Mouse (Mus musculus): ENCODE data around the gene Cdcp2.
"Not testable (repeated sequence)": the region's sequence is repeated elsewhere in the genome, so short reads cannot be mapped to it uniquely, and the experiment has no call there.

The Cdcp2 gene

DNA sequence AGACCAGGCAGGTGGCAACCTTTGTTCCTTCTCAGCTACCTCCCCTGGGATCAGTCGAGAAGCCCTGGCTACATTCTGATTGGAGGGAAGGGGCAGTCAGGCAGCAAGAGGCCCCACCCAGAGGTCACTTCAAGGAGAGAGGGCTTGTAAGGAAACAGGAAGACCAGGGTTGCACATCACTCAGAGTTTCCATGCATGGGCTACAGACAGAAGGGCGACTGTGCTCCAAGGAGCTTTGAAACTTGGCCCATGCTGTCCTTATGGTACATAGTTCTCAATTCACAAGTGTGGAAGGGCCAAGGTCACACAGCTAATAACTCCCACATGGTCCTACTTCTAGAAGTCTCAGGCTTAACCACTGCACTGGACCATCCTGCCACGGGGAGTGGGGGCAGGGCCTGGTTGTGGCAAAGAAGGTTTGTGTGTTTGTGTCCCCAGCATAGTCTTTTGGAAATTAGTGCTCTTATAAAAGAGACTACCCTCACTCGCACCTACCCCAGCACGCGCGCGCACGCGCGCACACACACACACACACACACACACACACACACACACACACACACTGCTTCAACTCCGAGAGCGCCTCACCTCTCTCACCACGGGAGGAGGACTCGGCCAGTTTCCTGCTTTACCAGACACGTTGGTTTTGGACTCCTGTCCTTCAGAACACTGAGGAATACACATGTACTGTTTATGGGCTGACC is 2.1 kb upstream of the Cdcp2 start:
- DNase-seq (ENCODE audit: low spot score in 2 of 2) = no peak

GRCm38 (mm10) chr4:107096043-107096442 is 648 bp upstream of the Cdcp2 start:
- DNase-seq (ENCODE audit: low spot score in 2 of 2) = no peak

GRCm38 (mm10) chr4:107097871-107098270 is 1.2 kb downstream of the Cdcp2 start:
- DNase-seq (ENCODE audit: low spot score in 2 of 2) = peak in 1 of 2 experiments; percentile 6

- DNase-seq (ENCODE audit: low spot score in 2 of 2) = no peak
Observed at GRCm38 (mm10) chr4:107098375-107098774, 1.7 kb downstream of the Cdcp2 start.

DNA sequence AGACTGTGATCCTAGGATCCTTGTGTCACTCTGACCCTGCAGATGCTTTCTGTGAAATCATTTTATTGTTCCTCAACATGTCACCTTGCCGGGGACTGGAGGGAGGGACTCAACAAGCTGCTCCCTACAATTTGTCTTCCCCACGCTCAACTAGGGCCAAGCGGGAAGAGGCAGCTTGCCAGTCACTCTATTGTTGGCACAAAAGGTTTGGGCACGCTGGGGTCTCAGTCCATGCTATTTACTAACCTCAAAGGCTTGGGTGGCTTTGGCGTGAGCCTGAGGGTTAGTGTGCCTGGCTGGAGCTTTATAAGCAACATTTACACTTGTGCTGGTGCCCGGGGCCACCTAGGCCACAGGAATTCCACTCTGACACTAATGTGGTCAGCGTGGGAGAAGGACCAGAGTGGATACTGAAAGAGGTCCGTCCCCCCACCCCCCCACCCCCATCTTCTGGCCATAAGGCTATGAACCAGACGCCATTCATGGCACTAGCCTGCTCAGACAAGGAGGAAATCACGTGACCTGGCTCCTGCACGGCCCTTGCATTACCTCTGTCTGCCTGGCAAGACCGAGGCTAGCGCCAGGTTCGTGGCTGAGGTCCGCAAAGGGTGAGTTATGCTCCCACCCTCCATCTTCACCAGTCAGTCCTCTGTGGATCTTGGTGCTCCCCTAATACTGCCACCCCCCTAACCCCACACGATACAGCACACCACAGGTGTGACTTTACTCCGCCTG is 2.3 kb downstream of the Cdcp2 start:
- peak in 1 of 2 experiments; percentile 10 for DNase-seq (ENCODE audit: low spot score in 2 of 2)

GRCm38 (mm10) chr4:107102220-107102619 is 5.5 kb downstream of the Cdcp2 start:
- no peak for DNase-seq (ENCODE audit: low spot score in 2 of 2)

DNA sequence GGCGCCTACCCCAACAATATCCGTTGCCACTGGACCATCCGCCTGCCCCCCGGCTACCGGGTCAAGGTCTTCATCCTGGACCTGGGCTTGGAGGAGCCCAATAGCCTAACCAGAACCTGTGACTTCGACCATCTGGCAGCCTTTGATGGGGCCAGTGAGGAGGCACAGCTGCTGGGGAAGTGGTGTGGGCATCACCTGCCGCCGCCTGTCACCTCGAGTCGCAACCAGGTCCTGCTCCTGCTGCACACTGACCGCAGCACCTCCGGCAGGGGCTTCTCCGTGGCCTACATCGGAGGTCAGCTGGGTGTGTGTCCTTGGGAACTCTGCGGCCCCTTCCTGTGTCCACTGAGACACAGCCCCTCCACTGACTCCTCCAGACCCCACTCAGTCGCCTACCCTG is 10.1 kb downstream of the Cdcp2 start:
- DNase-seq (ENCODE audit: low spot score in 2 of 2) = no peak

- DNase-seq (ENCODE audit: low spot score in 2 of 2) = no peak
Observed at GRCm38 (mm10) chr4:107108291-107108731, 11.6 kb downstream of the Cdcp2 start.

DNA sequence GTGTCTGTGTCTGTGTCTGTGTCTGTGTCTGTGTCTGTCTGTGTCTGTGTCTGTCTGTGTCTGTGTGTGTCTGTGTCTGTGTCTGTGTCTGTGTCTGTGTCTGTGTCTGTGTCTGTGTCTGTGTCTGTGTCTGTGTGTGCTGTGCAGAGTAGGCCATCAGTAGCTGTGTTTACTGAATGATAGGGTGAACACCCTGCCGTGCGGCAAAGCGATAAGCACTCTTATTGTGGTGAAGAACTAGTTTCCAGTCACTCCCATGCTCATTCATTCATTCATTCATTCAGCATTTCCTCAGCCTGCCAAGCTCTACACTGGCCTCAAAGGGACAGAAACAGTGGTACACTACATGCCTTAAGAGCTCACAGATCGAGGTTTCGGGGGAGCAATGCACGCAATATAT is 12.5 kb downstream of the Cdcp2 start:
- DNase-seq (ENCODE audit: low spot score in 2 of 2) = not testable (repeated sequence)

DNA sequence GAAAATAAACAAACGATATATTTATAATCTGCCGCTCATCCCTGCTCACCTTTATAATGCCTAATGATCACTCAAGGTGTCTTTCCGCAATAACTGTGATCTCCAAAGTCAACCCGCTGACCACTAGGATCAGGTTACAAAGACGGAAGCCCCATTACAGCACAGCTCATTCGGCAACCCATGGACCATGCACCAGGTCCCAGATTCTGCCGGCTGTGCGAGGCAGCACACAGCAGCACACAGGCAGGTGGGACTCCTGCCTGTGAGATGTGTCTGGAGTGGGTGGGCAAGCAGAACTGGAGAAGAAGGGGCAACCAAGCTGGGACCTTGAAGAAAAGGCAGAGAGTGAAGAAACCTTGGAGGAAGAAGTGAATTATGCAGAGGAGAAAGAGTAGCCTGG is 17.6 kb downstream of the Cdcp2 start:
- no peak for DNase-seq (ENCODE audit: low spot score in 2 of 2)

GRCm38 (mm10) chr4:107117741-107118385 is 21.2 kb downstream of the Cdcp2 start:
- DNase-seq (ENCODE audit: low spot score in 2 of 2) = no peak

- DNase-seq (ENCODE audit: low spot score in 2 of 2) = no peak
Observed at GRCm38 (mm10) chr4:107119056-107119455, 22.4 kb downstream of the Cdcp2 start.

DNA sequence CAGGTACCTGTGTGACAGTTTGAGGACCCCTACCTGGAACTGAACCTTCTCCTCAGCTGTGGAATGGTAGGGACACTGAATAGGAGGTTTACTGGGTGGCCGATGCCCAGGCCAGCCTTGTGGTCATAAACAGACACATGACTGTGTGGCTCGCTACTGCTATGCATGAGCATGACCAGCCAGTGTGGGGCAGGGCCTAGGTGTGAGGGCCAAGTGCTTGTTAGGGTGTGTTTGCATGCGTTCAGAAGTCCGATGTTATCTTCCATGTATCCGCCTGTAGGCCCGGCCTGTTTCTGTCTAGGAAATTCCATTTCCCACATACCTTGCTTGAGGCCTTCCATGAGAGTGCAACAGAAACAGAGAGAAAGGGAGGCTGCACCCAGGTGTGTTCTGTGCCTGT is 24.0 kb downstream of the Cdcp2 start:
- no peak for DNase-seq (ENCODE audit: low spot score in 2 of 2)

- DNase-seq (ENCODE audit: low spot score in 2 of 2) = no peak
Observed at GRCm38 (mm10) chr4:107121165-107121943, 24.7 kb downstream of the Cdcp2 start.

- no peak for DNase-seq (ENCODE audit: low spot score in 2 of 2)
Observed at GRCm38 (mm10) chr4:107124376-107124775, 27.7 kb downstream of the Cdcp2 start.

DNA sequence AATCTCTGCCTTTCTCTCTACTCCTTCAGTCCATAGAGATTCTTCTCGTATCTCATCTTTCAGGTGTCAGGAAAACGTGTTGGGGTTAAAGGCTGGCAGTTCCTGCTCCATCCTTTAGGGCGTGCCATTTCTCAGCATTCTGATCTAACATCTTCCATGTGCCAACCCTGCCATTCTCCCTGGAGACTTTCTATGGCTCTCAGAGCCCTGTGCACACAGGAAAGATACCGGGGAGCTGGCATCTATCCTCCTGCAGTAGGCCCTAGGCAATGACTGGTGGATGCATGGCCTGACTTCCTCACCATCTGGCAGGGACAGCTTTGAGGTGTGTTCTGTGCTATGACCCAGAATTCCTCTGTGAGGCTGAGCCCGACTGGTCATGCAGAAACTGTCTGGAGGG is 28.4 kb downstream of the Cdcp2 start:
- DNase-seq (ENCODE audit: low spot score in 2 of 2) = no peak

GRCm38 (mm10) chr4:107126389-107126788 is 29.7 kb downstream of the Cdcp2 start:
- no peak for DNase-seq (ENCODE audit: low spot score in 2 of 2)

DNA sequence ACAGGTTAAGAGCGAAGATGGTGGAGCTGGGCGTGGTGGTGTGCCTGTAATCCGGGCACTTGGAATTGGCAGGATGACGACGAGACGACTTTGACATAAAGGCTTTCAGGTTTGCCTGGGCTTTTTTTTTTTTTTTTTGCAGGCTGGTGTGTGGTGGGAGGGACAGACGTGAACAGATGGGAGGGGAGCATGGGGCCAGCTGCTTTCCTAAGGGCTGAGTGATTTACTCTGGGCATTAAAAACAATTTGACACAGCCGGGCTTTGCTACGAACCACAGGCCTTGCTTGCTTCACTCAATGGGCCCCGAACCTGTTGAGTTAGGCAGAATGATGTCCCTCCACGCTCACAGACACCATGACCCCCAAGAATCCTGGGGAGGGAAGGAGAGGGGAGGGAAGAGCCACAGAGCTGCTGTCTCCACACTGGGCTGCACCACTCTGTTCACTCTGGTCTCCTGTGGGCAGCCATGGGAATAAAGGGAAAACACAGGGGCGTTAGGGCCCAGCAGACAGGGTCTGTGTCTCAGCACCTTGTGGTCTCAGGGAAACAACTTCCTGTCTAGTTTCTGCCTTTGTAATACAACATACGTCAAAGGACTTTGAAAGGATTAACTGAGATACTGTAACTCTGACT is 30.3 kb downstream of the Cdcp2 start:
- DNase-seq (ENCODE audit: low spot score in 2 of 2) = no peak

- no peak for DNase-seq (ENCODE audit: low spot score in 2 of 2)
Observed at GRCm38 (mm10) chr4:107127901-107128669, 31.4 kb downstream of the Cdcp2 start.

- no peak for DNase-seq (ENCODE audit: low spot score in 2 of 2)
Observed at GRCm38 (mm10) chr4:107129373-107129772, 32.7 kb downstream of the Cdcp2 start.

GRCm38 (mm10) chr4:107130534-107130933 is 33.8 kb downstream of the Cdcp2 start:
- DNase-seq (ENCODE audit: low spot score in 2 of 2) = peak; percentile 31 to 53
